Mouse (Mus musculus) spleen, adult 12 weeks (tissue): ENCODE data around the gene Dgkh.

Experiments
- DNase-seq: peaks from one replicate; pipeline ENCODE4 v3.0.0; 2022; ENCODE audit warnings: low spot score

Dgkh gene

DNA sequence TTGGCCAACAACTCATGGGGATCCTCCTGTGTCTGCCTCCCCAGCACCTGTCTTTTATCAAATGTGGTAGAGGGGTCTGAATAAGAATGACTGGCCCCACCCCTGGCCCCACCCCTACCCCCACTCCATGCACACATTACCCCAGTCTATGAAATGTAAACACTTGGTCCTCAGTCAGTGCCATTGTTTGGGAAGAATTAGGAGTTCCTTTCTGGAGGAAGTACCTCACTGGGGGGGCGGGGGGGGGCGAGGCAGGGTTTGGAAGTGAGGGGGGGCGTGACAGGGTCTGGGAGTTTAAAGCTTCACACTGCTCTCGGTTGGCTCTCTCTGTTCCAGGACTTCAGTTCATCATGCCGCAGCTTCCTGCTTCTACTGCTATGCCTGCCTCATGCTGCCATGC lies 10.5 kb downstream of the Dgkh start:
- DNase-seq, result no peak

DNA sequence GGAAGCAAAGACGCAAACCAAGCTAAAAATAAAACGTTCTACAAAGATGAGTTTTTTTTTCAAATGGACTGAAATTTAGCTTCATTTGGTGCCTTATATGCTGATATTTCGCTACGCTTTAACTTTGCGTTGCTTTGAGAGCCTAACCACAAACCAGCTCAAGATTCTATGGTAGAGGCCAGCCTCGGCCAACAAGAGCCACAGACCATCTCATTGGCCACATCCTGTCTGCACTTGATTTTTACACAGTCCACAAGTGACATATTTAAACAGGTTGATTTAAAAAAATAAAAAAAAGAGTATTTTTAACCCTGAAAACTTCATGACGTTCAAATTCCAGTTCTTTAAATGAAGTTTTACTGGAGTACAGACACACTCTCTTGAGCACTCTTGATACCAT lies 16.5 kb downstream of the Dgkh start:
- DNase-seq, result no peak

DNA sequence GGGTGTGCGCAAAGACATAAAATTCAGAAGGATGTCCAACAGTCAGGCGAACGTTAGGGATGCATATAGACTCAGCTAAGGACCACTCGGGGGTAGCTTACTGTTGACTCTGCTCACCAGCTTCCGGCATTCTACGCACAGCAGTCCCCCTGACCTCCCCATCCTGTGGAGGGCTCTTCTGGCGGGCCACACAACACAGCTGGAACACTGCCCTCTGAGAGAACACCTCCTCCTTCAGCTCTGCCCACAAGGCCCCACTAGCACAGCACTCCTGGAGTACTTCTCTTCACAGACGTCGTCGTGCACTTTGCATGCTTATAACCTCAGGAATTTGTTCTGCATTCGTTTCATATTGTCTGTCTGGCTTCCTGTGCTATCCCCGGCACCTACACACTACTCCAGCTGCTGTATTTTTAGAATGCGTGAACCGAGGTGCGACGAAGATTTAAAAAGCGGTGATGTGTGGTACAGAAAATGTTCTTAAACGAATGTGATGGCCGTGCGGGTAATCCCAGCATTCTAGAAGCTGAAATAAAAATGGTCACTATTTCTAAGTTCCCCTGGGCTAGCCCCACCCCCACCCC lies 19.9 kb downstream of the Dgkh start:
- no peak for DNase-seq

DNA sequence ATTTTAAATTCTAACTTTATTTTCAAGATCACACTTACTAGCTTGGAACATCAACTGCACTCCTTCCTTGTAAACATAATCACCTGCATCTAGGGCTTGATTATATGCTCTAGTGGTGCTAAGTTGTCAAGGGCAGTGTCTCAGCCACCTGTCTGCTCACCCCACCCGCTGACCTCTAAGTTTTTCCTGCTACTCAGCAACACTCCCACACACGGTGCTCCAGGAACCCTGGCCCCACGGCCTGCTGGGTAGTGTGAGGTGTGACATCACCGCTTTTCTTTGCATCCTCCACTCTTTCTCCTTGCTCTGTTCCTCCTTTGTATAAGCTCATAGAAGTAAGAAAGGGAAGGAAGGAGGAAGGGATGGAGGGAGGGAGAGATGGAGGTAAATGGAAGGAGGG lies 21.9 kb downstream of the Dgkh start:
- no peak for DNase-seq

DNA sequence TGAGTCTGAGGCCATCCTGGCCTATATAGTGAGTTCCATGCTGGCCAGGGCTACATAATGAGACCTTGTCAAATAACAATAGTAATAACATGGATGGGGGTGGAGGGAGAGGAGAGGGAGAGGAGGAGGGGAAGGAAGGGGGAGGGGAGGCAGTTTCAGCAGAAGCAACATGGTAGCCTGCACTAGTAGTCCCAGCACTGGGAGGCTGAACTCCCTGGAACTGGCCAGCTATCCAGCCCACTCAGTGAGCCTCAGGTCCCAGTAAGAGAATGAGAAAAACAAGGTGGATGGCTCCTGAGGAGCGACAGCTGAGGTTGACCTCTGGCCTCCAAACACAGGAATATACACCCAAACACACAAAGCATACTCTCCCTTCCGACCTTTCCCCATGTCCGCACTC lies 27.0 kb downstream of the Dgkh start:
- no peak for DNase-seq

DNA sequence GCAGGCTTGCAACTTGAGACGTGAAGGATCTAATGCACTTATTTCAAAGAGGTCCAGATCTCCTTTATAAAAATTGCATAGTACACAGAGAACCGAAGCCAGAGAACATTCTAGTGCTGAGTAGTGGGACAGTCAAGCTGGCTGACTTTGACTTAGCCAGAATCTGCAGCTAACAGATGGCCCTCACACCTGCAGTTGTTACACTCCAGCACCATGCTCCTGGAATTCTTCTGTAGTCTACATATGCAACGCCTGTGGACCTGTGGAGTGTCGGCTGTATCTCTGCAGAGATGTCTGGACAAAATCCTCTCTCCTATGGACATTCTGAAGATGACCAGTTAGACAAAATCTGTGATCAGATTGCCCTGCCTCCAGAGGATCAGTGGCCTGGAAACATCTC lies 28.6 kb downstream of the Dgkh start:
- no peak for DNase-seq

DNA sequence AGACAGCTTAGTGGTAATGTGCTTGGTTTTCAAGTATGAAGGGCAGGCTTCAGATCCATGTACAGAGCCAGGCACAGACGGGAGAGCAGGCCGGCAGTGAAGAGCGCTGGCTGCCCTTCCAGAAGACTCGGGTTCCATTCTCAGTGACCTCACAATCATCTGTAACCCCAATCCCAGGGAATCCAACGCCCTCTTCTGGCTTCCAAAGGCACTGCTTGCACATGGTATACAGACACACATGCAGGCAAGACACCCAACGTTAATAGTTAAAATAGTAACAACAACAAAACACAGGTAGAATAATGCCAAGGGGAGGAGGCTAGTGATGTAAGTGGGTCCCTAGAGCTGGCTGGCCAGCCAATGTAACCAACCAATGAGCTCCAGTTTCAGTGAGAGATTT lies 29.2 kb downstream of the Dgkh start:
- no peak for DNase-seq

DNA sequence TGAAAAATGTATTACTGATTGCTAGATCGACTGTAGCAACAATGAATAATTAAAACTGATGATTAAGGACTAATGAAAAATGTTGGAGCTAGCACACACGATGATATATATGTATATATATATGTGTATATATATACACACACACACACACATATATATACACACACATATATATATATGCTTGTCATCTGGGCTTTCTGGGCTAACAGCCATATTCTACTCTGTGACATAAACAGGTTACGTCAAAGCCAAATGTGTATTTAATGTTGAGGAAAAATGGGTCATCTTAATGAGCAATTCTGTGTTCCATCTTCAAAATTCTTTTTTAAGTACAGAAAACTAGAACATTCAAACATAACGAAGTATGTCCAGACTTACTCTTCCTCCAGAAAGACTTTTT lies 30.5 kb downstream of the Dgkh start:
- DNase-seq, result no peak

DNA sequence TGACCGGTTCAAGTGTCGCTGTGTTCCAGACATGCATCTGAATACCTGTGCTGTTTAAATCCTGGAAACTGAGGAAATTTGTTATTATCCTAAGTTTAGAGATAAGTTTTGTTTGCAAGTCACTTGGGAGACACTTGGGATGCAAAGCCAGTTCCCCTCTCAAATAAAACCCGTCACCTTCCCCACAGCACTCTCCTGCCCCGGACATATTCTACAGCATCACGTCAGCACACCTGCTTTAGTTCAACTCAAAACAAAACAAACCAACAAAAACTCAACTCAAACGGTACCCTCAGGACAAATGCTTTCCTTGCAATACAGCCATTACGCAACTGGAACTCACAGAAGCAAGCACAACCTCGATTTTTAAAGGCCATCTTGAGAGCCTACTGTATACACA lies 31.1 kb downstream of the Dgkh start:
- no peak for DNase-seq

DNA sequence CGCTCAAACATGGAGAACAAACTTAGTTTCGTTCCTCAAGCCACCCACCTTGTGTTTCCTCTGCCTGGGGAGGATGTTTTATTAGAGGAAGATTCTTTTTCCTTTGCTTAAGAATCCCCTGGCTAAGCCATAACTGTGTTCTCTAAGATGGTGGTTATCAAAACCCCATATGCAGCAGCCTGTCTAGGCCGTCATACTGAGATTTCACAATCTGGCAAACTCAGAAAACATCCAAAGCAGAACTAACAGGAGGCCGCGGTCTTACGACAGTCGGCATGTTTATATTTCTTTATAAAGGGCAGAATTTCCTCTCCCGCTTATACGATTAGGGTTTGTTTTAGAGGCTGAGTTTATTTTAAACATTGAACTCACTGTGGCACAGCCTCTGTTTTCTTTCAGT lies 31.5 kb downstream of the Dgkh start:
- DNase-seq, result no peak

DNA sequence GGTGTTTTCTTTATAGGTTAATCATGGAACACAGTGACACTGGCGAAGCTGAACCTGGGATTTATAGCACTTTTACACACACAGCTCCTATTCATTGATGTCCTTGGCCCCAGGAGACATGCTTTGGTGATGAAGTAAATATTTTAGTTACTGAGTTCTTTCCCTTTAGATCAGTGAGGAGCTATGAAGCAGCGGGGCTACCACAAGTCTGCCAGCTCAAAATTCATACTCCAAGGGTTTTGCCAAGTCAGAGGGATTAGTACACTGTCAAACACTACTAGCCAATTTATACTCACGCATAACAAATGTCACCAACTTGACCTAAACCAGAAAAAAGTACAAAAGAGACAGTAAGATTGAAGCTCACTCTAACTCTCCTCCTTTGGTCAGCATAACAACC lies 32.9 kb downstream of the Dgkh start:
- no peak for DNase-seq

DNA sequence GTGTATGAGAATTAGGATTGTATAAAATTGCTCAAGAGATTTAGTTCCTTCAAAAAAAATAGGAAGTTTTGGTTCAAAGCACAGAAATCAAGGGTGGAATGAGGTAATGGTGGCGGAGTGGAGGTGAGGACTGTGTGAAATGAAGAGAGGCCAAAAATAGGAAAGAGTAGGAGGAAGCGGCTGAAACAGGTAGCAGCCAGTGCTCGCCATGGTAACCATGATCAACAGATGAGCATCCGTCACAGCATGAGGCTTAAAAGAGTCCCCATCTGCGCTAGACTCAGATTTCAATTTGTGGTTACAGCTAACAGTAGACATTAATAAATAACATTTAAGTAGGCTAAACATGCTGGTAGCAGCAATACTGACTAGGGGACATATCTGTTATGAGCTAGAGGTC lies 33.4 kb downstream of the Dgkh start:
- no peak for DNase-seq

DNA sequence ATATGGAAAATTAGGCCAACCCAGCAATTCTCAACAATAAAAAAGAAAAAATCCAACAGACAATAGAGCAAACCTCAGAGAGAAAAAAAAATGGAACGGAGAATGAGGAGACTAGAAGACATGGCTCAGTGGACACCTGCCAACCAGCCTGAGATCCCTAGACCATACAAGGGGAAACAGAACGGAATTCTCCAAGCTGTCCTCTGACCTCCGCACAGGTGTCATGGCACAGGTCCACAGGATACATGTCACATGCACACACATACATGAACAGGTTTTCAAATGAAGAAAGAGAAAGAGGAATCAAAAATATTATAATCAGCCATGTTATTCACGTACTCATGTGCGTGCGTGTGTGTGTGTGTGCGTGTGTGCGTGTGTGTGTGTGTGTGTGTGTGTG lies 38.5 kb downstream of the Dgkh start:
- no peak for DNase-seq

DNA sequence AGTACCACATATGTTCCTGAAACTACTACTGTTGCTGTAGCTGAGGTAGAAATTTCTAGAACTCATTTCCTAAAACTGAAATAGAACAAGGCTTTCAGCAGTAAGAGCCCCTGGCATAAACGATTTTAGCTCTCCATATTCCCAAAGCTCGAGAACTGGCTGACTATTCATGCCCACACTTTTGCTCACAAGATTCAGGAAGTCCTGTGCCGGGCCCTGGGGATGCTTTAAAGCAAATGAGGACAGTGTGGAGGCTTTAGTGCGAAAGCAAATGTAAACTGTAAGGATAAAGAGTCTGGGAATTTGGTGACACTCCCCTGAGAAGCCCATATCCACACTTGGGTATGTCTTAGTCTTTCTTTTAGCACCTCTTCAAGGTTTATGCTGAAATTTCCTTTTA lies 40.0 kb downstream of the Dgkh start:
- no peak for DNase-seq

DNA sequence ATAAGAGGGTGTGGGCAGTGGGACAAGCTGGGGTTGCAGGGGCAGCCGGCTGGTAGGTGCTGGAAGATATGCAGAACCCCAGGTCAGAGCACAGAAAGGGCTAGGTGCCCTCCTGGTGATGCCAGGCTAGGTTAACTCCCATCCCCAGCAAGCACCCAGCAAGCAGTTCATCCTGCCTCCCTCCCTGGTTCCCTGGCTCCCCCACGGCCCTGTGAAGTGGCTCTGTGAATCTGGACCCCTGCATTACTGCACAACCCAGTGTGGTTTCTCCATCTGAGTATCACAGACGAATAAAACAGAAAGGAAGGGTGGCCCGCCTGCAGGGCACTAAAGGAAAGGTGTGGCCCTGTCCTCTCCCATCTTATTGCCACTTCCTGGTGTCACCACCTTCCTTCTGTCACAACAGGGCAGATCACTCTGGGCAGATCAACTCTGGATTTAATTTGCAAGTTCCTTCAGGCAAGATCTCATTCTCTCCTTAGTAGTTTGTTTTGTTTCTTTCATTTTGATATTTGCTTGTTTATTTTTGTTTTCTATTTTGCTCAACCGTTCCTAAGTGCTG lies 40.6 kb downstream of the Dgkh start:
- DNase-seq, result no peak

DNA sequence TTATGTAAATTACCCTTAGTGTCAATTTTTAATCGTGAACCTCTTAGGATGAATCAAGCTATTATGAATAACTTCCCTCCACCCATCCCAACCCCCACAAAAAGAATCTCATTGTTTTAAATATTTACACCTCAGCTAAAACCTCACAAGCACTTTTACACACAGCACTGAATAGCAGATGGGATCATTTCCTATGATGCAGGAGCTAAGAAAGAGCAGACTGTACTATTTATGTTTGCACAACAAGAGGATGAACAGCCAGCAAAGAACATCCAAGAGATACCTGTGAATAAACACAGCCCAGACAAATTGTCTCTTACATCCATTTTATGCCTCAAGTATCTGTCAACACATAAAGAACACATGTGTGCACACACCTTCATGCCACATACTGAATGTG lies 41.7 kb downstream of the Dgkh start:
- no peak for DNase-seq

DNA sequence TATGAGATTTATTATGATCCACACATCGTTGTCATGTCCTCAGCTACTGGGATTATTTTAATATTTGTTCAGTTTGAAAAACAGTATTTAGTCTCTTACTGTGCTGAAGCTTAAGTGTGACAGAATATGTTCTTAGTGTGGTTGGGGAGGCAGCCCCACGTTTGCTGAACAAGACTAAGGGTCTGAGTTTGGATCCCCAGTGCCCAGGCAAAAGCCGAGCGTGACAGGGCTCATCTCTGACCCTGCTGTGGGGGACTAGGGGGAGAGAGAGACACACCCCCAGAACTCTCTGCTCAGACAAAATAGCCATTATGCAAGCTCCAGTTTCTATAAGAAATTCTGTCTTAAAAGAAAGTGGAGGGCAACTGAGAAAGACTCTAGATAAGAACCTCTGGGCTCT lies 42.2 kb downstream of the Dgkh start:
- no peak for DNase-seq

DNA sequence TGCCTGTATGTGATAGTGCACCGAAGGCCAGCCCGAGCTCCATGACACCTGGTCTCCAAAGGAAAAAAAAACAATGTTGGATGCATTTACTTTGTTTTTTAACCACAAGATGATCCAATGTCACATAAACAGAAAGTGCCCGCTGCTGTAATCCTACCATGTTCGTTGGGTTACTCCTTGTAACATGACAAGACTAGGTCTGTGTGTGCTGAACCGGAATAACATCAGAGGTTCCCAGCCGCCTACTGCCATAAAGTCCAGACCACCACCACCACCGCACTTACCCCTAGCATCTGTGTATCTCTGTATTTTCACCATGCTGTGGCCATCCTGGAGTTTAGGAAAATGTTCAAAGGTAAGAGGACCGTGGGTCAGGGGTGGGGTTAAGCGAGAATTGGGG lies 42.6 kb downstream of the Dgkh start:
- DNase-seq, result no peak

DNA sequence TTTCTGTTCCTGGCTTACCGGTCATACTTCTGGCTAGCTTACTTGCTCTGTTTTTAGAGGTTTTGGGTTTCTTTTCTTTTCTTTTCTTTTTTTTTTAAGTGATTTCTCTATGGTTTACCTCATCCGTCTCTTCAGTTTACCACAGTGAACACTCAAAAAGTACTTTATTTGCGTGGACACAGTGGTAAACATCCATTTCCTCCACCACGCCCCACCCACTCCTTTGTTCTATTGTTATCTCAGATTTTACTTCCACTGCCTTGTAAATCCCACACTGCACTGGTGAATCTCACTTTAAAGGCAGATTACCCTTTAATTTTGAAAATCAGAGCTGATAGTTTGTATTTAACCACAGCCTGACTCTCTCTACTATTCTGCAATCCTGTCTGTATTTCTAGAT lies 44.9 kb downstream of the Dgkh start:
- DNase-seq, result no peak

DNA sequence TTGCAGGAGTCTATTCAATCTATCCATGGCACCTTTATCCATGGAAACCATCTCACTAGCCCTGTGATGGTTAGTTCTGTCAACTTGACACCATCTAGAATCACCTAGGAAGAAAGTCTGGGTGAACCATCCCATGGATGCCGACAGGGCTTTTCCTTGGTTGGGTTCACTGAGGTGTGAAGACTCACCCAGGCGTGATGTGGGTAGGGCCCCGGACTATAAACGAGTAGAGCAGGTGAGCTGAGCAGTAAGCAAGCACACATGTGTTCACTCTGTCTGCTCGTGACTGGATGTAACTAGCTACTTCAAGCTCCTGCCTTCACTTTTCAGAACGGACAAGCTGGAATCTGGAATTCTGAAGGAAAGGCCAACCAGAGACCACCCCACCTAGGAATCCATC lies 45.9 kb downstream of the Dgkh start:
- DNase-seq, result no peak

DNA sequence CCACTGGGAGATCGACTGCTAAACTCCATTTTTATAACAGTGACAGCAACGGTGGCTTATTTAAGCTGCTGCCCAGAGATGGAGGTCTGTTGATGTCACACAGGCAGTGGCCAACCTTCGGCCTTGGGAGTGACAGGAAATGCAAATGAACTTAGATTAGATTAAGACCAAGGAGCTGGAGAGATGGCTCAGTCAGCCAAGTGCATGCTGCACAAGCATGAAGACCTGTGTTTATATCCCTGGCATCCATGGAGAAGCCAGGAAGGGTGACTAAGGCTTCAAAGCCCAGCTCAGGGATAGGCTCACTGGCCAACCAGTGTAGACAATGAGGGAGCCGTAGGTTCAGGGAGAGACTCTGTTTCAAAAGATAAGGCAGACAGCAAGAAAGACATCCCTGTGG lies 48.4 kb downstream of the Dgkh start:
- DNase-seq, result no peak

DNA sequence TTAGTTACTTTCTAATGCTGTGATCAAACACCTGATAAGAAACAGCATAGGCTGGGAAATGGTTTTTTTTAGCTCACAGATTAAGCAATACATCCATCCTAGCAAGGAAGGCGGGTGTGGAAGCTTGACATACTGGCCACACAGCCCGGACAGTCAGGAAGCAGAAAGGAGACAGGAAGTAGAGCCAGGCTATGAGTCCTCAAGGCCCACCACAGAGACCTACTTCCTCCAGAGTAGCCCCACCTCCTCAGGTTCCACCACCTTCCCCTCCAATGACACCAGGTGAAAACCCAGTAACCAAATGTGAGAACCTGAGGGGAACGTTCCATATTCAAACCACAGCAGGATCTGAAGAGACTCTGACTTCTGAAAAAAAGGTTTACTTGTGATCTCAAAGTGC lies 53.6 kb downstream of the Dgkh start:
- no peak for DNase-seq

DNA sequence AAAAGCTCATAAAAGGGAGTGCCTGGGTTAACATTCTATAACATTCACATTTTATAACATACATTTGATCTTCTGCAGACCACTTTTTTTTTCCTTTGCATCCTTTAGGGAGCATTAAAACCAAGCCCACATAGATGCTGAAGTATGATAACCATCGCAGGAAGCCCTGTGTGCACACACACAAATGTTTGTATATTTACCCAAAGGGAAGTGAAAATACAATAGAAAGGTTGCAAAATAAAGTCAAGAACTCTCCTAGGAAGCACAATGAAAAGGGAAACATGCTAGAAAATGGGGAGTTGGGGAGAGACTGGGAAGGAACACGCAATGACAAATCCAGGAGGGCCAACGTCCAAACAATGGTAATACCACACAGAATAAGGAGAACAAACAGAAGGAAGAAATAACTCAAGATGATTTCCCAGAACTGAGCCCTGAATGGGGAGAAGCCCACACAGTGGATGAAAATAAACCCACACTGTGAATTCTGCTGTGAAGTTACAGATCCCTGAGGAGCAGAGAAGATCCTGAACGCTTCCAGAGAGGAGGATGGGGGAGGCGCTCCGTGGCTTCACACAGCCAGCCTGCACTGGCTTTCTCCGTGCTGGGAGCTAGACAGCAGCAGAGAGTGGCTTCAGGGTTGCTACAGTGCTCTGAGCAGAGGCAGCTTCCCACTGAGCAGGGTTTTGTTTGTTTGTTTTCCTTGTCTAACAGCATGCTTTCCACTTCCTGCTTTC lies 54.6 kb downstream of the Dgkh start:
- DNase-seq, result no peak

DNA sequence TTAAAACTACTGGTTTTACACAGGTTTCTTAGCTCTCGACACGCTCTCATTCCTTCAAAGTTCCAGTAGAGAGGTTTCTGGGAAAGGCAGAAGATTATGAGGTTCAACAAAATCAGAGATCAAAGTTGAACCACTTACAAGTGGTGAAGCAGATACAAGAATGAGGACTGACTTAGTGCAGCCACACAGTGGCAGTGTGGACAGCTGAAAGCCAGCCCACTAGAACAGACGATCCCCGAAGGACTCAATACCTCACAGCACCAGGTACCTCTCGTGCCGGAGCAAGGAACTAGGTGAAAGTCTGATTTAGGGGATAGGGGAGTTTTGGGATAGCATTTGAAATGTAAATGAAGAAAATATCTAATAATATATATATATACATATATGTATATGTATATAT lies 56.1 kb downstream of the Dgkh start:
- DNase-seq, result no peak
